Mouse (Mus musculus) CH12.LX (cell line): ENCODE measurements at regions not wholly inside any gene's neighbourhood (a gene's known extent, or its start where the extent isn't known, plus 50 kb on each side); places are given as distances from the start of the nearest gene placed in this dataset.

Source experiments
- DNase-seq: peaks from one replicate; pipeline ENCODE4 v3.0.0-alpha.2; 2013; ENCODE audit errors: extremely low read depth
- H3K27ac ChIP-seq: 2 replicates; pipeline ENCODE4 v1.5.1; 2012; ENCODE audit warnings: low read depth, mild to moderate bottlenecking, control low read depth, moderate library complexity; ENCODE audit not compliant: insufficient read depth
- H3K27me3 ChIP-seq: replicated peaks from 2 replicates; pipeline ENCODE3; 2012; ENCODE audit warnings: inconsistent platforms
- H3K36me3 ChIP-seq, 2 experiments: replicated peaks in 1 of 2; 2 replicates each; pipeline versions ENCODE3 to v1.6.1; 2012; ENCODE audit warnings: inconsistent platforms in 1 of 2, low read length in 1 of 2, mild to moderate bottlenecking in 1 of 2, mixed read lengths in 1 of 2, moderate library complexity in 1 of 2; ENCODE audit not compliant: control insufficient read depth in 1 of 2, insufficient read depth in 1 of 2
- H3K4me1 ChIP-seq, 2 experiments: 2 replicates each; pipeline ENCODE4 v1.6.1; 2012; ENCODE audit warnings: inconsistent platforms in 1 of 2, moderate library complexity in 1 of 2; ENCODE audit not compliant: insufficient read depth in 2 of 2, control insufficient read depth in 1 of 2
- H3K4me2 ChIP-seq: 2 replicates; pipeline ENCODE4 v1.6.1; 2012; ENCODE audit warnings: low read depth, mild to moderate bottlenecking, control low read depth; ENCODE audit not compliant: poor library complexity, insufficient read depth, severe bottlenecking
- H3K4me3 ChIP-seq, 3 experiments: fragments of 150-350 bp in 1 of 3; sonication (generic) in 1 of 3; replicated peaks in 1 of 3; 2 replicates each; pipeline versions ENCODE3 to v1.5.1; 2011 to 2012; ENCODE audit warnings: low read depth in 2 of 3, low read length in 2 of 3, mild to moderate bottlenecking in 2 of 3, moderate library complexity in 2 of 3, control low read depth in 1 of 3, improper control_type of control experiment in 1 of 3, inconsistent platforms in 1 of 3, mixed read lengths in 1 of 3; ENCODE audit not compliant: poor library complexity in 1 of 3
- H3K79me2 ChIP-seq: replicated peaks from 2 replicates; pipeline ENCODE4 v1.6.1; 2012; ENCODE audit warnings: mild to moderate bottlenecking, moderate library complexity; ENCODE audit not compliant: control insufficient read depth, poor library complexity, insufficient read depth, severe bottlenecking; ENCODE audit errors: extremely low read depth
- H3K9ac ChIP-seq: 2 replicates; pipeline ENCODE4 v1.6.1; 2012; ENCODE audit warnings: low read depth, mild to moderate bottlenecking, control low read depth, moderate library complexity; ENCODE audit not compliant: insufficient read depth
- H3K9me3 ChIP-seq: replicated peaks from 2 replicates; pipeline ENCODE3; 2012; ENCODE audit warnings: low read length, inconsistent platforms, mixed read lengths
- BHLHE40 ChIP-seq: IDR thresholded peaks from 2 replicates; pipeline ENCODE4 v1.6.1; 2011; ENCODE audit warnings: mild to moderate bottlenecking, low read depth, low read length, improper control_type of control experiment
- CTCF ChIP-seq, 2 experiments: IDR thresholded peaks in 1 of 2; conservative IDR thresholded peaks in 1 of 2; 2 replicates each; pipeline ENCODE4 v1.5.1; 2011 to 2012; ENCODE audit warnings: low read depth in 2 of 2, low read length in 2 of 2, improper control_type of control experiment in 1 of 2, inconsistent platforms in 1 of 2, mild to moderate bottlenecking in 1 of 2, moderate library complexity in 1 of 2
- E2F4 ChIP-seq: IDR thresholded peaks from 2 replicates; pipeline ENCODE4 v1.6.1; 2011; ENCODE audit warnings: low read depth, low read length, improper control_type of control experiment; ENCODE audit not compliant: insufficient replicate concordance
- ELF1 ChIP-seq: IDR thresholded peaks from 2 replicates; pipeline ENCODE4 v1.6.1; 2014; ENCODE audit warnings: low read depth, mild to moderate bottlenecking, inconsistent platforms, low read length, improper control_type of control experiment
- ETS1 ChIP-seq: conservative IDR thresholded peaks from 2 replicates; pipeline ENCODE4 v1.6.1; 2012; ENCODE audit warnings: low read depth, mild to moderate bottlenecking, inconsistent platforms, low read length, improper control_type of control experiment, moderate library complexity
- GABPA ChIP-seq: IDR thresholded peaks from 2 replicates; pipeline ENCODE4 v1.6.1; 2012; ENCODE audit warnings: low read depth, low read length, improper control_type of control experiment, inconsistent platforms; ENCODE audit not compliant: insufficient replicate concordance
- JUN ChIP-seq: IDR thresholded peaks from 2 replicates; pipeline ENCODE4 v1.6.1; 2011; ENCODE audit warnings: low read depth, mild to moderate bottlenecking, low read length, improper control_type of control experiment, moderate library complexity; ENCODE audit not compliant: insufficient read depth
- JUND ChIP-seq: conservative IDR thresholded peaks from 2 replicates; pipeline ENCODE4 v1.6.1; 2011; ENCODE audit warnings: low read depth, low read length, improper control_type of control experiment
- MAFK ChIP-seq: IDR thresholded peaks from 2 replicates; pipeline ENCODE4 v1.6.1; 2011; ENCODE audit warnings: low read length, improper control_type of control experiment; ENCODE audit not compliant: insufficient replicate concordance
- MAX ChIP-seq: IDR thresholded peaks from 2 replicates; pipeline ENCODE4 v1.6.1; 2011; ENCODE audit warnings: low read length, improper control_type of control experiment
- MXI1 ChIP-seq: IDR thresholded peaks from 2 replicates; pipeline ENCODE4 v1.6.1; 2011; ENCODE audit warnings: mild to moderate bottlenecking, low read depth, low read length, improper control_type of control experiment
- NELFE ChIP-seq: IDR thresholded peaks from 2 replicates; pipeline ENCODE4 v1.6.1; 2011; ENCODE audit warnings: low read depth, low read length, improper control_type of control experiment
- POLR2AphosphoS2 ChIP-seq: IDR thresholded peaks from 2 replicates; pipeline ENCODE4 v1.6.1; 2011; ENCODE audit warnings: low read depth, low read length, improper control_type of control experiment
- RCOR1 ChIP-seq: conservative IDR thresholded peaks from 2 replicates; pipeline ENCODE4 v1.6.1; 2012; ENCODE audit warnings: low read depth, mild to moderate bottlenecking, inconsistent platforms, low read length, improper control_type of control experiment
- SIN3A ChIP-seq: IDR thresholded peaks from 2 replicates; pipeline ENCODE4 v1.6.1; 2012; ENCODE audit warnings: low read length, improper control_type of control experiment, inconsistent platforms
- SMC3 ChIP-seq: IDR thresholded peaks from 2 replicates; pipeline ENCODE4 v1.6.1; 2011; ENCODE audit warnings: low read depth, low read length, improper control_type of control experiment
- ZC3H11A ChIP-seq: IDR thresholded peaks from 2 replicates; pipeline ENCODE4 v1.6.1; 2012; ENCODE audit warnings: low read depth, mild to moderate bottlenecking, inconsistent platforms, low read length, improper control_type of control experiment
- ZMIZ1 ChIP-seq: IDR thresholded peaks from 2 replicates; pipeline ENCODE4 v1.6.1; 2012; ENCODE audit warnings: low read depth, mild to moderate bottlenecking, inconsistent platforms, low read length, improper control_type of control experiment
- ZNF384 ChIP-seq: IDR thresholded peaks from 2 replicates; pipeline ENCODE4 v1.6.1; 2012; ENCODE audit warnings: low read depth, low read length, improper control_type of control experiment, inconsistent platforms
- dilution Hi-C: fragments of 300-500 bp; cut with MboI; formaldehyde crosslinking; loops from 2 replicates; pipeline ENCODE4 v1.14.3; 2020; ENCODE audit warnings: low sequenced_read_pairs; ENCODE audit not compliant: extremely low pct_unique_long_range_greater_than_20kb, extremely low pct_ligation_motif_present
- in situ Hi-C: fragments of 300-500 bp; cut with MboI; formaldehyde crosslinking; loops from 3 replicates; pipeline ENCODE4 v1.14.3; 2019; ENCODE audit warnings: low sequenced_read_pairs, low pct_ligation_motif_present, low pct_unique_long_range_greater_than_20kb, mixed read lengths

- in situ Hi-C loops, result no loop called here
Observed at GRCm38 (mm10) chr12:32690096-32690495, 129.2 kb upstream of the Nampt start.

DNA sequence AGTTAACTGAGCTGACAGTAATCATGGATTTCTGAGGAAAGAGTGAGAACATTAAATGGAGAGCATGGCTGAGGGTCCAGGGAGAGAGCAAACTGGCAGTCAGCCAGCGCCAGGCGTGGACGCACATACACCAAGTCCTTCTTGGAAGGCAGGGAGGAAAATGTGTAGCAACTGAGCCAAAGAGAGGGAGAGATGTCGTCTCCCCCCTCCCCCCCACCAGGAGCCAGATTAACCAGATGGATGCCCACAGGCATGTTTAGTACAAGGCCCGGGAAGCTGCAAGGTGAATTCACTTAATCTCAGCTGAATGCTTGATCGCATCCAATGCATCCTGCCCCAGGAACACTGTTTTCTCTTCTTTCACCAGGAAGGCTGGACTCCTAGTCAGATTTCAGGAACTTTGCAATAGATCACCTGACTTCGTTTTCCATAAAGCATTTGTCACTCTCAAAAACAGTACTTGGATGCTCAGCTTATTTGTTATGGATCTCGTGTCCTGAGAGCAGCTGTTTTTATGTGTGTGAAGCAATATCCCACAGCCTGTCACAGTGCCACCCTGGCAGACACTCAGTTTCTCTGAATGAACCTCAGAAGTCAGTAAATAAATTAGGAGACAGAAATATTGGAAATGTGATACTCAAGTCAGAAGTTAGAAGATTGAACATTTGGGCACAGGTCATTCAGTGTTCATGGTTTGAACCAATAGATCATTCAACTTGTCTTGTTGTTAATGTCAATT, 127.1 kb upstream of the Nampt start:
- Histone ChIP-seq H3K4me2 (no peak overlapping the region), H3K9ac (no peak overlapping the region), H3K27ac (no peak overlapping the region), H3K4me3 (no peak overlapping the region), H3K4me1 (peaks cover 7 to 15% of the 10 kb centered on the region in 2 experiments), H3K9me3 (no peaks in the 10 kb centered on the region), H3K27me3 (no peaks in the 10 kb centered on the region), H3K36me3 (no peaks in the 10 kb centered on the region), H3K79me2 (no peaks in the 10 kb centered on the region)
- no peak for TF ChIP-seq ETS1
- no peak for TF ChIP-seq MXI1
- TF ChIP-seq ZNF384, result no peak
- no peak for TF ChIP-seq SIN3A
- TF ChIP-seq CTCF (conservative IDR thresholded peaks at IDR 0.05 in 1 of 2, IDR thresholded peaks at IDR 0.05 in 1 of 2; ENCODE audit: low read depth in 2 of 2, low read length in 2 of 2), result no peak
- no peak for TF ChIP-seq MAFK
- no peak for TF ChIP-seq POLR2AphosphoS2
- TF ChIP-seq E2F4, result no peak
- no peak for TF ChIP-seq SMC3
- no peak for TF ChIP-seq RCOR1
- no peak for TF ChIP-seq GABPA
- TF ChIP-seq BHLHE40, result no peak
- no peak for TF ChIP-seq ZC3H11A
- no peak for TF ChIP-seq MAX
- TF ChIP-seq ELF1, result no peak
- no peak for TF ChIP-seq NELFE
- no peak for TF ChIP-seq ZMIZ1
- no peak for DNase-seq
- in situ Hi-C loops, result no loop called here
- dilution Hi-C loops, result no loop called here

More at GRCm38 (mm10) chr12:32690096-32690495, 129.2 kb upstream of the Nampt start:
- DNase-seq, result no peak
- Histone ChIP-seq H3K9me3 (no peaks in the 10 kb centered on the region), H3K4me3 (no peak overlapping the region), H3K4me1 (peaks cover 0 to 8% of the 10 kb centered on the region in 2 experiments; a peak in 2 of 4 replicates), H3K27me3 (no peaks in the 10 kb centered on the region), H3K4me2 (no peak overlapping the region), H3K9ac (no peak overlapping the region), H3K36me3 (no peaks in the 10 kb centered on the region), H3K27ac (no peak overlapping the region), H3K79me2 (no peaks in the 10 kb centered on the region)
- dilution Hi-C loops, result no loop called here
- TF ChIP-seq ETS1 (no peak), RCOR1 (no peak), JUN (no peak), JUND (no peak)
